Mouse (Mus musculus): ENCODE results near the gene Sympk. TPM values are rescaled to one million over a fixed set of nuclear protein-coding genes. Genes with fewer than 3 reads are reported as not detected.
"Not testable (repeated sequence)": the region's sequence is repeated elsewhere in the genome, so short reads cannot be mapped to it uniquely, and the experiment has no call there.

Gene Sympk
- polyA plus RNA-seq, 1 experiment from 2014 or later = 10.4 TPM

- 31% methylated on average over 14 of the region's 14 CpGs for WGBS
- H3K4me3 ChIP-seq (ENCODE audit: low read depth, low read length) = no peak overlapping the region
- no peak overlapping the region for H3K9ac ChIP-seq (replicated peaks; ENCODE audit: low read depth)
- TF ChIP-seq EP300 (IDR thresholded peaks at IDR 0.05) (no peak), CTCF (IDR thresholded peaks at IDR 0.05) (no peak)
- no peak for ATAC-seq
- no peaks in the 10 kb centered on the region for H3K4me1 ChIP-seq (ENCODE audit: insufficient read depth, low read depth, low read length)
- H3K27me3 ChIP-seq (replicated peaks; ENCODE audit: insufficient read depth, low read length) = peaks cover 10% of the 10 kb centered on the region
- no peak for DNase-seq (ENCODE audit: low spot score)
- no peak overlapping the region for H3K4me2 ChIP-seq (replicated peaks; ENCODE audit: low read depth, low read length)
- H3K9me3 ChIP-seq (ENCODE audit: low read length) = no peaks in the 10 kb centered on the region
- no peak overlapping the region for H3K27ac ChIP-seq (ENCODE audit: low read length)
- H3K36me3 ChIP-seq (ENCODE audit: insufficient read depth, low read length) = no peaks in the 10 kb centered on the region
These were observed 42.9 kb downstream of the Sympk start for GRCm38 (mm10) chr7:19067063-19067462.

- peaks cover 10% of the 10 kb centered on the region for H3K27me3 ChIP-seq (replicated peaks; ENCODE audit: insufficient read depth, low read length)
- no peak overlapping the region for H3K9ac ChIP-seq (replicated peaks; ENCODE audit: low read depth)
- H3K9me3 ChIP-seq (ENCODE audit: low read length) = no peaks in the 10 kb centered on the region
- ATAC-seq (no peak), DNase-seq (ENCODE audit: low spot score) (no peak)
- H3K4me1 ChIP-seq (ENCODE audit: insufficient read depth, low read depth, low read length) = no peaks in the 10 kb centered on the region
- 49% methylated on average over 12 of the region's 14 CpGs for WGBS
- TF ChIP-seq EP300 (IDR thresholded peaks at IDR 0.05) (no peak), CTCF (IDR thresholded peaks at IDR 0.05) (no peak)
- no peak overlapping the region for H3K4me3 ChIP-seq (ENCODE audit: low read depth, low read length)
- no peaks in the 10 kb centered on the region for H3K36me3 ChIP-seq (ENCODE audit: insufficient read depth, low read length)
- no peak overlapping the region for H3K27ac ChIP-seq (ENCODE audit: low read length)
- no peak overlapping the region for H3K4me2 ChIP-seq (replicated peaks; ENCODE audit: low read depth, low read length)
These were observed 43.8 kb downstream of the Sympk start for GRCm38 (mm10) chr7:19067935-19068334.

DNA sequence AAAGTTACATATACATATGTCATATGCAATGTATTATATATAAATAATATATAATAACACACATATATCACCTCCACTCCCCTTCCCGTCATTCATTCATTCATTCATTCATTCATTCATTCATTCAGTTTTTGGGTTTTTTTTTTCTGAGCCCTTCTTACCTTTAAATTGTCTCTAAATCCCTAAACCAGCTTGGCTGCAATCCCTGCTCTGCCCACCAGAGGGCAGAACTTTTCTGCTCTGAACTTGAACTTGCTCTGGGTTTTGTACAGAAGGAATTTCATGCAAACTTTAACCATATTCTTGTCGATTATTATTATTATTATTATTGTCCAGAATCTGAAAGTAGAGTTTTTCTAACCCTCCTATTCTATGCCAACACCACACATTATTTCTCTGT is 44.5 kb downstream of the Sympk start:
- Histone ChIP-seq H3K27ac (ENCODE audit: low read length) (no peak overlapping the region), H3K4me1 (ENCODE audit: insufficient read depth, low read depth, low read length) (no peaks in the 10 kb centered on the region), H3K27me3 (replicated peaks; ENCODE audit: insufficient read depth, low read length) (peaks cover 10% of the 10 kb centered on the region), H3K36me3 (ENCODE audit: insufficient read depth, low read length) (no peaks in the 10 kb centered on the region), H3K9me3 (ENCODE audit: low read length) (no peaks in the 10 kb centered on the region), H3K4me3 (ENCODE audit: low read depth, low read length) (no peak overlapping the region), H3K4me2 (replicated peaks; ENCODE audit: low read depth, low read length) (no peak overlapping the region), H3K9ac (replicated peaks; ENCODE audit: low read depth) (no peak overlapping the region)
- TF ChIP-seq CTCF (IDR thresholded peaks at IDR 0.05) = peak; percentile 85
- no peak for TF ChIP-seq EP300 (IDR thresholded peaks at IDR 0.05)
- 5% methylated on average over 2 of the region's 2 CpGs for WGBS
- ATAC-seq (no peak), DNase-seq (ENCODE audit: low spot score) (peak; percentile 73)

DNA sequence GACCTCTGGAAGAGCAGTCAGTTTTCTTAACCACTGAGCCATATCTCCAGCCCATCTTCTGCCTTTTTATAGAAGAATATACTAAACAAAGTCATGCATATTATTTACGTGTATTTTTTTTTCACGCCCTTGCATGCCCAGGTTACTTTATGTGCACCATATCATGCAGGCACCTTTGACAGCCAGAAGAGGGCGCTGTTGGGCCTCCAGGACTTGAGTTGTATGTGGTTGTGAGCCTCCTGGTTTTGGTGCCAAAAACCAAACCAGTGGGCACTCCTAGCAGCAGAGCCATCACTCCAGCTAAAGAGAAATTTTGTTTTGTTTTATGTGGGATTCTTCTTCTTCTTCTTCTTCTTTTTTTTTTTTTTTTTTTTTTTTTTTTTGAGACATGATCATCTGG is 45.3 kb downstream of the Sympk start:
- peaks cover 10% of the 10 kb centered on the region for H3K27me3 ChIP-seq (replicated peaks; ENCODE audit: insufficient read depth, low read length)
- ATAC-seq (no peak), DNase-seq (ENCODE audit: low spot score) (peak; percentile 47)
- 45% methylated on average over 3 of the region's 3 CpGs for WGBS
- no peak overlapping the region for H3K9ac ChIP-seq (replicated peaks; ENCODE audit: low read depth)
- no peak overlapping the region for H3K27ac ChIP-seq (ENCODE audit: low read length)
- no peak overlapping the region for H3K4me2 ChIP-seq (replicated peaks; ENCODE audit: low read depth, low read length)
- H3K4me3 ChIP-seq (ENCODE audit: low read depth, low read length) = no peak overlapping the region
- H3K36me3 ChIP-seq (ENCODE audit: insufficient read depth, low read length) = no peaks in the 10 kb centered on the region
- H3K4me1 ChIP-seq (ENCODE audit: insufficient read depth, low read depth, low read length) = no peaks in the 10 kb centered on the region
- H3K9me3 ChIP-seq (ENCODE audit: low read length) = no peaks in the 10 kb centered on the region
- peak; percentile 68 for TF ChIP-seq CTCF (IDR thresholded peaks at IDR 0.05)
- no peak for TF ChIP-seq EP300 (IDR thresholded peaks at IDR 0.05)

GRCm38 (mm10) chr7:19071024-19071423 is 46.8 kb downstream of the Sympk start:
- peak; percentile 47 for TF ChIP-seq CTCF (IDR thresholded peaks at IDR 0.05)
- not testable (repeated sequence) for ATAC-seq; H3K9ac ChIP-seq (replicated peaks; ENCODE audit: low read depth); DNase-seq (ENCODE audit: low spot score); H3K27me3 ChIP-seq (replicated peaks; ENCODE audit: insufficient read depth, low read length); H3K4me3 ChIP-seq (ENCODE audit: low read depth, low read length); H3K36me3 ChIP-seq (ENCODE audit: insufficient read depth, low read length); H3K27ac ChIP-seq (ENCODE audit: low read length); H3K4me1 ChIP-seq (ENCODE audit: insufficient read depth, low read depth, low read length); H3K9me3 ChIP-seq (ENCODE audit: low read length); H3K4me2 ChIP-seq (replicated peaks; ENCODE audit: low read depth, low read length)
- 51% methylated on average over 3 of the region's 3 CpGs for WGBS

- Histone ChIP-seq H3K27ac (ENCODE audit: low read length) (no peak overlapping the region), H3K4me2 (replicated peaks; ENCODE audit: low read depth, low read length) (no peak overlapping the region), H3K36me3 (ENCODE audit: insufficient read depth, low read length) (no peaks in the 10 kb centered on the region; the same call in 1 of the 2 replicates), H3K9me3 (ENCODE audit: low read length) (no peaks in the 10 kb centered on the region), H3K4me1 (ENCODE audit: insufficient read depth, low read depth, low read length) (peaks cover 12% of the 10 kb centered on the region; the same call in 1 of the 2 replicates), H3K27me3 (replicated peaks; ENCODE audit: insufficient read depth, low read length) (no peaks in the 10 kb centered on the region), H3K9ac (replicated peaks; ENCODE audit: low read depth) (no peak overlapping the region), H3K4me3 (ENCODE audit: low read depth, low read length) (no peak overlapping the region)
- no peak for TF ChIP-seq EP300 (IDR thresholded peaks at IDR 0.05)
- TF ChIP-seq CTCF (IDR thresholded peaks at IDR 0.05) = peak; percentile 72
- 75% methylated on average over 5 of the region's 9 CpGs for WGBS
- no peak for ATAC-seq
- no peak for DNase-seq (ENCODE audit: low spot score)
These were observed 49.3 kb downstream of the Sympk start for GRCm38 (mm10) chr7:19073504-19073903.

DNA sequence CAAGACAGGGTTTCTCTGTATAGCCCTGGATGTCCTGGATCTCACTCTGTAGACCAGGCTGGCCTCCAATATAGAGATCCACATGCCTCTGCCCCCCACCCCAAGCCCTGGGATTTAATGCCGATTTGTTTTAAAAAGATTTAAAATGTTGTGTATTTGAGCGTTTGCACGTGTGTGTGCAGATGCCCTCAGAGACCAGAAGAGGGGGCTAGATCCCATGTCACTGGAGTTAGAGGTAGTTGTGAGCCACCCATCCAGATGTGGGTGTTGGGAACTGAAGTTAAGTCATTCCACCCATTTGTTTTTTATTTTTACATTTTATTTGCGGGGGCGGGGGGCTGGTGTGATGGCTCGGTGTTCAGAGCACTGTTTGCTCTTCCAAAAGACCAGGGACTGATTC is 50.3 kb downstream of the Sympk start:
- no peak overlapping the region for H3K4me2 ChIP-seq (replicated peaks; ENCODE audit: low read depth, low read length)
- H3K4me1 ChIP-seq (ENCODE audit: insufficient read depth, low read depth, low read length) = peaks cover 12% of the 10 kb centered on the region; the same call in 1 of the 2 replicates
- H3K9ac ChIP-seq (replicated peaks; ENCODE audit: low read depth) = no peak overlapping the region
- H3K36me3 ChIP-seq (ENCODE audit: insufficient read depth, low read length) = no peaks in the 10 kb centered on the region; the same call in 1 of the 2 replicates
- 94% methylated on average over 6 of the region's 6 CpGs for WGBS
- ATAC-seq (no peak), DNase-seq (ENCODE audit: low spot score) (no peak)
- TF ChIP-seq EP300 (IDR thresholded peaks at IDR 0.05) (no peak), CTCF (IDR thresholded peaks at IDR 0.05) (peak; percentile 38)
- H3K9me3 ChIP-seq (ENCODE audit: low read length) = no peaks in the 10 kb centered on the region
- no peaks in the 10 kb centered on the region for H3K27me3 ChIP-seq (replicated peaks; ENCODE audit: insufficient read depth, low read length)
- H3K27ac ChIP-seq (ENCODE audit: low read length) = no peak overlapping the region
- H3K4me3 ChIP-seq (ENCODE audit: low read depth, low read length) = no peak overlapping the region

Data from lung, postnatal 0 days (tissue).